Comparison of ENCODE assay signal across 29 mouse cellular contexts in genomic region chr1:182749080-182749479, GRCm38 (mm10). TPM values are rescaled to one million over a fixed set of nuclear protein-coding genes. Genes with fewer than 3 reads are reported as not detected.
"Had no signal": no experiment of that assay in that cellular context is flagged by ENCODE, and none has a peak within 500 bp of the region (broad histone marks: within the 10 kb centered on the region; RNA-seq: fewer than 3 reads in every experiment).

Gene Ccdc185, minus strand, starts transcription at chr1:182749180.

- H3K27ac ChIP-seq: kidney, postnatal 0 days; layer of hippocampus, adult 2 months; limb, embryonic 10.5 days; limb, embryonic 13.5 days; liver, embryonic 12.5 days; liver, embryonic 15.5 days; lung, embryonic 15.5 days; neural tube, embryonic 12.5 days; neural tube, embryonic 15.5 days; stomach, postnatal 0 days had no signal

- ATAC-seq: liver, embryonic 12.5 days had no signal

- H3K4me1 ChIP-seq: limb, embryonic 10.5 days; limb, embryonic 13.5 days; liver, embryonic 12.5 days; liver, embryonic 15.5 days; lung, embryonic 15.5 days; megakaryocyte, embryonic 14.5 days; neural tube, embryonic 12.5 days; neural tube, embryonic 15.5 days had no signal

- DNase-seq: kidney, adult 18-20 months; kidney, postnatal 25 days; liver; lung, adult 18-20 months; lung, postnatal 10 days; lung, postnatal 36 days; midbrain, embryonic 14.5 days; right cerebral cortex, adult 18-20 months; right cerebral cortex, postnatal 14 days; right cerebral cortex, postnatal 4 days; thymus, adult 18-20 months; thymus, postnatal 36 days had no signal

- H3K36me3 ChIP-seq: limb, embryonic 10.5 days; limb, embryonic 13.5 days; liver, embryonic 12.5 days; liver, embryonic 15.5 days; lung, embryonic 15.5 days; neural tube, embryonic 12.5 days; neural tube, embryonic 15.5 days had no signal

- H3K27me3 ChIP-seq: limb, embryonic 13.5 days; liver, embryonic 12.5 days; liver, embryonic 15.5 days; lung, embryonic 15.5 days; neural tube, embryonic 12.5 days; neural tube, embryonic 15.5 days had no signal

- H3K4me2 ChIP-seq: limb, embryonic 13.5 days; liver, embryonic 12.5 days; liver, embryonic 15.5 days; lung, embryonic 15.5 days; midbrain, embryonic 11.5 days; neural tube, embryonic 12.5 days; neural tube, embryonic 15.5 days had no signal

- H3K9ac ChIP-seq: limb, embryonic 13.5 days; liver, embryonic 12.5 days; liver, embryonic 15.5 days; lung, embryonic 15.5 days; neural tube, embryonic 12.5 days; neural tube, embryonic 15.5 days had no signal

- H3K4me3 ChIP-seq: layer of hippocampus, adult 2 months; limb, embryonic 10.5 days; limb, embryonic 13.5 days; liver, embryonic 12.5 days; liver, embryonic 15.5 days; lung, embryonic 15.5 days; megakaryocyte, embryonic 14.5 days; neural tube, embryonic 12.5 days; neural tube, embryonic 15.5 days had no signal

- H3K9me3 ChIP-seq: limb, embryonic 10.5 days; limb, embryonic 13.5 days; liver, embryonic 12.5 days; liver, embryonic 15.5 days; lung, embryonic 15.5 days; neural tube, embryonic 12.5 days; neural tube, embryonic 15.5 days had no signal

RNA-seq across cellular contexts. Expression of gene Ccdc185, which starts in this region (rescaled TPM):
- total RNA-seq: left cerebral cortex, postnatal 25 days had no signal
- polyA plus RNA-seq: kidney, embryonic 14.5 days; kidney, postnatal 0 days; large intestine, adult 2 months; limb, embryonic 10.5 days; limb, embryonic 13.5 days; liver, embryonic 12.5 days; liver, embryonic 15.5 days; lung, embryonic 15.5 days; midbrain, embryonic 11.5 days; midbrain, embryonic 14.5 days; neural tube, embryonic 12.5 days; neural tube, embryonic 15.5 days; stomach, embryonic 14.5 days; stomach, postnatal 0 days; urinary bladder, adult 2 months had no signal
